Mouse (Mus musculus) testis, adult 2 months (tissue): ENCODE data around the gene Naa80. TPM values are rescaled to one million over a fixed set of nuclear protein-coding genes. Genes with fewer than 3 reads are reported as not detected.
"Not testable (repeated sequence)": the region's sequence is repeated elsewhere in the genome, so short reads cannot be mapped to it uniquely, and the experiment has no call there.

Source experiments
- H3K27ac ChIP-seq: fragments of 200-500 bp; 2 replicates; pipeline ENCODE4 v1.5.1; 2012; ENCODE audit warnings: low read depth, low read length; ENCODE audit not compliant: control insufficient read depth, insufficient read depth
- H3K27me3 ChIP-seq: fragments of 200-500 bp; 2 replicates; pipeline ENCODE4 v1.6.1; 2012; ENCODE audit warnings: mild to moderate bottlenecking, low read length, moderate library complexity; ENCODE audit not compliant: control insufficient read depth, insufficient read depth
- H3K36me3 ChIP-seq: fragments of 200-500 bp; 2 replicates; pipeline ENCODE4 v1.6.1; 2012; ENCODE audit warnings: mild to moderate bottlenecking, low read length; ENCODE audit not compliant: control insufficient read depth, insufficient read depth
- H3K4me1 ChIP-seq: fragments of 200-500 bp; 2 replicates; pipeline ENCODE4 v1.6.1; 2012; ENCODE audit warnings: low read length; ENCODE audit not compliant: control insufficient read depth, insufficient read depth
- H3K4me3 ChIP-seq: fragments of 200-500 bp; 2 replicates; pipeline ENCODE4 v1.5.1; 2012; ENCODE audit warnings: low read depth, mild to moderate bottlenecking, low read length, moderate library complexity, mixed read lengths; ENCODE audit not compliant: control insufficient read depth
- CTCF ChIP-seq: fragments of 200-500 bp; IDR thresholded peaks from 2 replicates; pipeline ENCODE4 v1.5.1; 2012; ENCODE audit warnings: low read depth, mild to moderate bottlenecking, inconsistent platforms, low read length, moderate library complexity; ENCODE audit not compliant: control insufficient read depth, insufficient read depth, insufficient replicate concordance
- POLR2A ChIP-seq: fragments of 200-500 bp; IDR thresholded peaks from 2 replicates; pipeline ENCODE4 v1.6.1; 2012; ENCODE audit warnings: low read depth, mild to moderate bottlenecking, inconsistent platforms, low read length, moderate library complexity; ENCODE audit not compliant: control insufficient read depth
- polyA plus RNA-seq: library from polyadenylated mRNA; depleted of rRNA; stranded (reverse); fragments of >200 nt; gene quantifications from 2 replicates; pipeline ENCODE4 v1.2.3, GENCODE M21; 2012

The Naa80 gene
- polyA plus RNA-seq, 1 experiment = 136 TPM

DNA sequence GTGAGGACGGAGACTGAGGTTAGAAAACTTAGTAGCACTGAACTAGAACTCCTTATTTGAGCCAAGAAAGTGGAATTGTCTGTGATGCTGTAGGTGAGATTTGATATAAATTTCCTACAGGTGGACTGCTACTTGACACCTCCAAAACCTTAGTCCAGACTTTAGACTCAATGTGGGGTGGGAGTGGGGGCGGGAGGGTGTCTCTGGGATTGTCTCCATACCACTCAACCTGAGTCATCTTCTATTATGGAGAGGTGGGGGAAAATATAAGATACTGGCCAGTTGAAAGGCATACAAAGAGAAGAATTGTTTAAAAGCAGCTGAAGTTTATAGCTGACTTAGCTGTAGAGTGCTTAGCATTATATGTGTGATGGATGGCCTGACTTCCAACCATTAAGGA lies 23.0 kb upstream of the Naa80 start:
- H3K27me3 ChIP-seq = no peaks in the 10 kb centered on the region
- H3K4me1 ChIP-seq = peaks cover 10% of the 10 kb centered on the region
- peak overlapping the region; percentile 88 for H3K4me3 ChIP-seq
- TF ChIP-seq POLR2A (no peak), CTCF (no peak)
- H3K27ac ChIP-seq = peak overlapping the region; percentile 93
- H3K36me3 ChIP-seq = no peaks in the 10 kb centered on the region; the same call in 1 of the 2 replicates

GRCm38 (mm10) chr9:107556346-107556745 lies 22.3 kb upstream of the Naa80 start:
- H3K36me3 ChIP-seq = no peaks in the 10 kb centered on the region; the same call in 1 of the 2 replicates
- TF ChIP-seq POLR2A (no peak), CTCF (no peak)
- no peaks in the 10 kb centered on the region for H3K27me3 ChIP-seq
- peaks cover 10% of the 10 kb centered on the region for H3K4me1 ChIP-seq
- H3K27ac ChIP-seq = no peak overlapping the region
- peak overlapping the region; percentile 57 for H3K4me3 ChIP-seq

GRCm38 (mm10) chr9:107563029-107563581 lies 15.6 kb upstream of the Naa80 start, which contains the start of gene Tusc2:
Gene Tusc2, plus strand, starts transcription at chr9:107563255.
- Histone ChIP-seq H3K4me1 (peaks cover 16% of the 10 kb centered on the region), H3K4me3 (peak within 1 kb of the TSS; percentile 91), H3K27ac (peak within 1 kb of the TSS; percentile 58), H3K27me3 (no peaks in the 10 kb centered on the region), H3K36me3 (no peaks in the 10 kb centered on the region; the same call in 1 of the 2 replicates)
- peak; percentile 79 for TF ChIP-seq POLR2A
- no peak for TF ChIP-seq CTCF

DNA sequence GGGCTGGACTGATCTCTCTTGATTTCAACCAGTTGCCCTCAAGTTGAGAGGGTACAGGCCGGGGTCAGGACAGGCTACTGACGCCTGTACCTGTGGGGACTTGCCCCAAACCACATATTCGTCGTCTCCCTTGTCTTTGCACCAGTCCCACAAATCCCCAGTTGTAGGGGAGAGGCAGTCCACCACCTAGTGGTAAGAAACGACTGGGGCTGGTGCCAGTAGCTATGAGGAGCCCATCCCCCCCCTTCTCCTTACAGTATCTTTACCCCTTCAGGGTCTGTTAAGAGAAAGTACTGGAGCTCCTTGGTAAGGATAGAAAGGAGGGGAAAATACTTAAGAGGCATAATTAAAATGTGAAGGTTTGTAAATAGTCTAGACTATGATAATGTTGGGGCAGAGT lies 13.1 kb upstream of the Naa80 start:
- H3K27me3 ChIP-seq, H3K36me3 ChIP-seq, H3K27ac ChIP-seq, H3K4me3 ChIP-seq: not testable (repeated sequence)
- H3K4me1 ChIP-seq = peaks cover 30% of the 10 kb centered on the region

- H3K27me3 ChIP-seq = no peaks in the 10 kb centered on the region
- peak; percentile 82; the same call in 1 of the 2 replicates for TF ChIP-seq CTCF
- no peak for TF ChIP-seq POLR2A
- no peak overlapping the region for H3K27ac ChIP-seq
- peaks cover 30% of the 10 kb centered on the region for H3K4me1 ChIP-seq
- no peaks in the 10 kb centered on the region; the same call in 1 of the 2 replicates for H3K36me3 ChIP-seq
- no peak overlapping the region for H3K4me3 ChIP-seq
Observed at GRCm38 (mm10) chr9:107566041-107566709, 12.5 kb upstream of the Naa80 start.

GRCm38 (mm10) chr9:107566855-107567254 lies 11.8 kb upstream of the Naa80 start:
- peaks cover 30% of the 10 kb centered on the region for H3K4me1 ChIP-seq
- no peak overlapping the region for H3K4me3 ChIP-seq
- H3K36me3 ChIP-seq = no peaks in the 10 kb centered on the region
- TF ChIP-seq POLR2A = no peak
- TF ChIP-seq CTCF = no peak
- H3K27ac ChIP-seq = no peak overlapping the region
- H3K27me3 ChIP-seq = no peaks in the 10 kb centered on the region

- peaks cover 28% of the 10 kb centered on the region for H3K4me1 ChIP-seq
- no peaks in the 10 kb centered on the region for H3K36me3 ChIP-seq
- peak within 1 kb of the TSS; percentile 93 for H3K4me3 ChIP-seq
- TF ChIP-seq CTCF (no peak), POLR2A (no peak)
- H3K27ac ChIP-seq = peak within 1 kb of the TSS; percentile 91
- H3K27me3 ChIP-seq = no peaks in the 10 kb centered on the region
Observed at GRCm38 (mm10) chr9:107567702-107568319, 10.9 kb upstream of the Naa80 start, which contains the start of gene Hyal2. Gene Hyal2, plus strand, starts transcription at chr9:107567945.
